Mouse (Mus musculus): ENCODE results near the gene Fam24b. TPM values are rescaled to one million over a fixed set of nuclear protein-coding genes. Genes with fewer than 3 reads are reported as not detected.

Fam24b gene
- not detected in 2 replicates for polyA plus RNA-seq (2014; fragmentation: Nextera tagmentation; extraction: Ambion mirVana)

DNA sequence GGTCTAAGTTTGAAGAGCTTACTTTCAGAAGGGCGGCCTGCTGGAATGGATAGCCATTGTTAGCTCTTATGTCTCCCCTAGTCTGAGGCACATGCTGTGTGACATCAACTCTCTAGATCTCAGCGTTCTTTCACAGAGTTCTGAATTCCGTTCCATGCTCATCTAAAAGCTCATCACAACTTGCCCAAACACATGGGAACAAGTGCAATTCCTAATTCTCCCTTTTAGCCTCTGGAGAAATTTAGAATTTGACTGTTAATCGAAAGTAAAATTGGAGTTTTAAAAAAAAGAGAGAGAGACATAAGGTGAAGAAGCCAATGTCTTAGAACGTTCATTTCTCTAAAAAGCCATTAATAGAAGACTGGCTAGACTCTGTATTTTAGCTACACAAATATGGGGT is at the start of gene Fam24b:
Gene Fam24b (minus strand): TSS at position 101 of the 400 bp plus-strand sequence.
- no peak for DNase-seq (ENCODE audit: low spot score)
- Histone ChIP-seq H3K4me2 (replicated peaks) (no peak within 1 kb of the TSS), H3K4me1 (replicated peaks; ENCODE audit: control insufficient read depth, insufficient read depth, low read length) (no peaks in the 10 kb centered on the region)

DNA sequence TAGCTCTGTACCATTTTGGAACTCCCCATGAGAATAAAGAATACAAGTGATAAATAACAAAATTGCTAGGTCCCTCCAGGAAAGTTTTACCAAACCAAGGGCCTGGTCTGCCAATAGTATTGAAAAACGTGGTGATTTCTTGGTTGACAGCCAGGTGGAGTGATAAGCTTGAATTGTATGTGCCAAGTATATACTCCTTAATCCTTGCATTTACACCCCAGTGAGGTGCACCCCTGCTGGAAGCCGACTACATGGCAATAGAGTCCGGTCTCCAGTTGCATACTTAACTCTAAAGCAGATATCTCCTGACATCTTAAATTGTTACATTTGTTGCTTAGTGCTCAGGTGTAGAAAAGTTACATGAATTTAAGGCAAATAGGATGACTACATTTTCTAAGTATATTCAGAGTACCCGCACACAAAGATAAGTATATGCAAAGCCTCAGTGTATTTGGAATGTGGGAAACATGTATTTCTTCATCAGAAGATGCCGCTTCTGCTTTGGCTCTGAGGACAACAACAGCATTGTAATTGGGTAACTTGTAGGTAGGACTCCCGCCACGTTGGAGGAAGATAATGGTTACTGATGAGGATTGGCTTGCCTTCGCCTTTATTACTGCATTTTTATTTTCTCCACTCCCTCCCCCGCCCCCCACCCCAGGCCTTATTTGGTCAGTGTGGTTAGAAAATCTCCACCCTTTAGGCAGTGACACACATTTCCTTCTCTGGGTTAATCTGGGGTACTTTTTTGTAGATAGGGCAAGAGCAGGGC is 42.8 kb upstream of the Fam24b start:
- Histone ChIP-seq H3K36me3 (replicated peaks; ENCODE audit: control insufficient read depth, insufficient read depth) (0 out of 2 replicates have a peak, but pooled peaks cover 5% of the 10 kb centered on the region), H3K27ac (no peak overlapping the region), H3K9ac (peak overlapping the region; percentile 78), H3K4me3 (replicated peaks; ENCODE audit: low read length) (peak overlapping the region; percentile 55), H3K4me2 (replicated peaks) (peak overlapping the region; percentile 76), H3K9me3 (ENCODE audit: control insufficient read depth, low read length) (no peaks in the 10 kb centered on the region), H3K4me1 (replicated peaks; ENCODE audit: control insufficient read depth, insufficient read depth, low read length) (peaks cover 11% of the 10 kb centered on the region), H3K27me3 (ENCODE audit: control insufficient read depth, insufficient read depth, low read length) (no peaks in the 10 kb centered on the region)
- 78% methylated on average over 9 of the region's 9 CpGs for WGBS
- ATAC-seq (ENCODE audit: low FRiP score) (no peak), DNase-seq (ENCODE audit: low spot score) (no peak)

More for the DNA sequence above, at the start of gene Fam24b:
- 93% methylated on average over 5 of the region's 5 CpGs for WGBS
- Histone ChIP-seq H3K4me3 (replicated peaks; ENCODE audit: low read length) (no peak within 1 kb of the TSS), H3K9ac (no peak within 1 kb of the TSS), H3K27ac (no peak within 1 kb of the TSS), H3K27me3 (ENCODE audit: control insufficient read depth, insufficient read depth, low read length) (no peaks in the 10 kb centered on the region), H3K9me3 (ENCODE audit: control insufficient read depth, low read length) (no peaks in the 10 kb centered on the region), H3K36me3 (replicated peaks; ENCODE audit: control insufficient read depth, insufficient read depth) (no peaks in the 10 kb centered on the region)
- no peak for ATAC-seq (ENCODE audit: low FRiP score)

- H3K4me3 ChIP-seq (replicated peaks; ENCODE audit: low read length), result peak overlapping the region; percentile 55
- ATAC-seq (ENCODE audit: low FRiP score), result peak; percentile 35; the same call in 1 of the 2 replicates
Observed at GRCm38 (mm10) chr7:131371470-131371860, 42.1 kb upstream of the Fam24b start.

DNA sequence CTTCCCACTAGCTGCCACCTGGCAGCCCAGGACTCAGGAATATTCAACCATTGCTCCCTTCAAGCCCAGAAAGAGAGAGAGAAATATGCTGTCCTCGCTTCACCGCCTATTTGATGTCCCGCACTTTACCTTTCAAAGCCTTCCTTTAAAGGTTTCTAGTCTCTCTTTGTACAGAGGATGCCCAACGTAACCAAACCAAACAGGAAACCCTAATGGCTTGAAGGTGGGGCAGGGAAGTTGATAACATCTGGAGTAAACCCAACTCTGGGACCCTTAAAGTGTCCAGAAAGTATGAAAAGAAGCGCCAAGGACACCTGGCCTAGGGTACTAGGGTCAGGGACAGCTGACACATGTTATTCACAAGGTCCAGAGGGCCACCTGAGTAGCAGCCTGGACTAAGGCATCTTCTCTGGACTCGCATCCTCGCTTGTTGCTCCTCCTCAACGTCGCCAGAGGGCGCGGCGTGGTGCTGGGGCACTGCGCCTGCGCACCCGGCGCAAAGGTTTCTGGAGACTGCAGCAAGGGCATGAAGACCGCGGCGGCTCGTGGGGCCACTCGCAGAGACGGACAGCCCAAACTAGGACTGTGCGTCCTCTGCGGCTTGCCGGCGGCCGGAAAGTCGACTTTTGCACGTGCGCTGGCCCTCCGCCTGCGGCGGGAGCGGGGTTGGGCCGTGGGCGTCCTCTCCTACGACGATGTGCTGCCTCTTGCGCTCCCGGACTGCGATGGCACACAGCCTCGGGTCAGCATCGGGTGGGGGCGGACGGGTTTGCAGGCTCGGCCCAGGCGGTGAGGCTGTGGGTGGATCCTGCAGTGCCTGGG is 41.5 kb upstream of the Fam24b start, which contains the start of gene Pstk:
Gene Pstk (plus strand): TSS at position 494 of the 822 bp plus-strand sequence.
- Histone ChIP-seq H3K36me3 (replicated peaks; ENCODE audit: control insufficient read depth, insufficient read depth) (0 out of 2 replicates have a peak, but pooled peaks cover 5% of the 10 kb centered on the region), H3K27ac (peak within 1 kb of the TSS; percentile 84), H3K9me3 (ENCODE audit: control insufficient read depth, low read length) (no peaks in the 10 kb centered on the region), H3K4me1 (replicated peaks; ENCODE audit: control insufficient read depth, insufficient read depth, low read length) (peaks cover 11% of the 10 kb centered on the region), H3K4me2 (replicated peaks) (peak within 1 kb of the TSS; percentile 76), H3K9ac (peak within 1 kb of the TSS; percentile 78), H3K27me3 (ENCODE audit: control insufficient read depth, insufficient read depth, low read length) (no peaks in the 10 kb centered on the region), H3K4me3 (replicated peaks; ENCODE audit: low read length) (peak within 1 kb of the TSS; percentile 55)
- 5% methylated on average over 47 of the region's 47 CpGs for WGBS
- ATAC-seq (ENCODE audit: low FRiP score) (peak; percentile 91), DNase-seq (ENCODE audit: low spot score) (peak; percentile 90)

More at GRCm38 (mm10) chr7:131371470-131371860, 42.1 kb upstream of the Fam24b start:
- DNase-seq (ENCODE audit: low spot score), result no peak
- 10% methylated on average over 9 of the region's 9 CpGs for WGBS
- H3K4me1 ChIP-seq (replicated peaks; ENCODE audit: control insufficient read depth, insufficient read depth, low read length), result peaks cover 11% of the 10 kb centered on the region
- H3K9me3 ChIP-seq (ENCODE audit: control insufficient read depth, low read length), result no peaks in the 10 kb centered on the region
- H3K27me3 ChIP-seq (ENCODE audit: control insufficient read depth, insufficient read depth, low read length), result no peaks in the 10 kb centered on the region
- 0 out of 2 replicates have a peak, but pooled peaks cover 5% of the 10 kb centered on the region for H3K36me3 ChIP-seq (replicated peaks; ENCODE audit: control insufficient read depth, insufficient read depth)
- H3K9ac ChIP-seq, result peak overlapping the region; percentile 78
- peak overlapping the region; percentile 84 for H3K27ac ChIP-seq
- peak overlapping the region; percentile 76 for H3K4me2 ChIP-seq (replicated peaks)

DNA sequence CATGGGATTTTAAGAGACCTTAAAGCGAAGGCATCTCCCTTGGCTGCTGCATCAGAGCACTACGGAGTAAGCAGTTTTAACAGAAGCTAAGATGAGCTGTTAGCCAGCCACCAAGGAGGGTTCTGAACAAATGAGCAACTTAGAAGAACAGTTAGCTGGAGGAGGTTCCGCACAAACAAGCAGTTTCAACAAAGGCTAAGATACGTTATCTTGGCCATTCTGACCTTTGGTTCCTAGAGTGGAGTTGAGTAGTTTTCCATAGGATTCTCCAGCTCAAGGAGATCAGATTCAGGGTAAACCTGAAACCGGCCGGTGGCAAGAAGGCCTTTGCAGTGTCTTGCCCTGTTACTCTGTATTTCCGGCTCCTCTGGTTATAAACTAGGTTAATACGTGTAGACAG is 34.8 kb upstream of the Fam24b start:
- Histone ChIP-seq H3K9me3 (ENCODE audit: control insufficient read depth, low read length) (no peaks in the 10 kb centered on the region), H3K4me1 (replicated peaks; ENCODE audit: control insufficient read depth, insufficient read depth, low read length) (peaks cover 15% of the 10 kb centered on the region), H3K27me3 (ENCODE audit: control insufficient read depth, insufficient read depth, low read length) (no peaks in the 10 kb centered on the region), H3K27ac (no peak overlapping the region), H3K4me3 (replicated peaks; ENCODE audit: low read length) (no peak overlapping the region), H3K9ac (no peak overlapping the region), H3K4me2 (replicated peaks) (no peak overlapping the region), H3K36me3 (replicated peaks; ENCODE audit: control insufficient read depth, insufficient read depth) (peaks cover 9% of the 10 kb centered on the region)
- ATAC-seq (ENCODE audit: low FRiP score) (no peak), DNase-seq (ENCODE audit: low spot score) (no peak)
- WGBS, result 96% methylated on average over 8 of the region's 8 CpGs

- H3K36me3 ChIP-seq (replicated peaks; ENCODE audit: control insufficient read depth, insufficient read depth), result peaks cover 23% of the 10 kb centered on the region
- no peaks in the 10 kb centered on the region for H3K27me3 ChIP-seq (ENCODE audit: control insufficient read depth, insufficient read depth, low read length)
- WGBS, result under 1% methylated on average over 55 of the region's 55 CpGs
- peak within 1 kb of the TSS; percentile 81 for H3K4me3 ChIP-seq (replicated peaks; ENCODE audit: low read length)
- ATAC-seq (ENCODE audit: low FRiP score) (peak; percentile 97), DNase-seq (ENCODE audit: low spot score) (peak; percentile 99)
- peak within 1 kb of the TSS; percentile 86 for H3K9ac ChIP-seq
- H3K9me3 ChIP-seq (ENCODE audit: control insufficient read depth, low read length), result no peaks in the 10 kb centered on the region
- H3K4me1 ChIP-seq (replicated peaks; ENCODE audit: control insufficient read depth, insufficient read depth, low read length), result peaks cover 15% of the 10 kb centered on the region
- peak within 1 kb of the TSS; percentile 90 for H3K4me2 ChIP-seq (replicated peaks)
- peak within 1 kb of the TSS; percentile 91 for H3K27ac ChIP-seq
Observed at GRCm38 (mm10) chr7:131362615-131363300, 33.4 kb upstream of the Fam24b start, which contains the start of gene 2310057M21Rik. 2310057M21Rik (minus strand) TSS chr7:131362759.

GRCm38 (mm10) chr7:131362269-131362614 is 32.9 kb upstream of the Fam24b start:
- H3K27me3 ChIP-seq (ENCODE audit: control insufficient read depth, insufficient read depth, low read length), result no peaks in the 10 kb centered on the region
- DNase-seq (ENCODE audit: low spot score) (no peak), ATAC-seq (ENCODE audit: low FRiP score) (peak; percentile 79)
- H3K9ac ChIP-seq, result peak overlapping the region; percentile 86
- peaks cover 15% of the 10 kb centered on the region for H3K4me1 ChIP-seq (replicated peaks; ENCODE audit: control insufficient read depth, insufficient read depth, low read length)
- 2% methylated on average over 35 of the region's 35 CpGs for WGBS
- H3K4me3 ChIP-seq (replicated peaks; ENCODE audit: low read length), result peak overlapping the region; percentile 81
- H3K4me2 ChIP-seq (replicated peaks), result peak overlapping the region; percentile 90
- peak overlapping the region; percentile 77 for H3K27ac ChIP-seq
- H3K36me3 ChIP-seq (replicated peaks; ENCODE audit: control insufficient read depth, insufficient read depth), result peaks cover 27% of the 10 kb centered on the region
- no peaks in the 10 kb centered on the region for H3K9me3 ChIP-seq (ENCODE audit: control insufficient read depth, low read length)

- Histone ChIP-seq H3K27me3 (ENCODE audit: control insufficient read depth, insufficient read depth, low read length) (no peaks in the 10 kb centered on the region), H3K27ac (no peak overlapping the region), H3K4me1 (replicated peaks; ENCODE audit: control insufficient read depth, insufficient read depth, low read length) (peaks cover 3% of the 10 kb centered on the region; the same call in 1 of the 2 replicates), H3K4me2 (replicated peaks) (no peak overlapping the region), H3K36me3 (replicated peaks; ENCODE audit: control insufficient read depth, insufficient read depth) (peaks cover 66% of the 10 kb centered on the region), H3K9me3 (ENCODE audit: control insufficient read depth, low read length) (no peaks in the 10 kb centered on the region), H3K9ac (no peak overlapping the region), H3K4me3 (replicated peaks; ENCODE audit: low read length) (no peak overlapping the region)
- 98% methylated on average over 13 of the region's 13 CpGs for whole genome bisulfite sequencing
- ATAC-seq (ENCODE audit: low FRiP score) (no peak), DNase-seq (ENCODE audit: low spot score) (no peak)
Observed at GRCm38 (mm10) chr7:131356105-131356504, 26.8 kb upstream of the Fam24b start.

Data from hindbrain, embryonic 14.5 days (tissue).